Mouse (Mus musculus) left cerebral cortex, adult 18-20 months (tissue): Measurements from ENCODE around the gene 4930524B15Rik. TPM values are rescaled to one million over a fixed set of nuclear protein-coding genes. Genes with fewer than 3 reads are reported as not detected.
"Not testable (repeated sequence)": the region's sequence is repeated elsewhere in the genome, so short reads cannot be mapped to it uniquely, and the experiment has no call there.

Experiments used
- DNase-seq, 2 experiments: peaks; one replicate each; pipeline ENCODE4 v3.0.0; 2021 to 2022; ENCODE audit warnings: low spot score in 2 of 2, mixed read lengths in 1 of 2
- total RNA-seq, 2 experiments: library from RNA; stranded (reverse); gene quantifications; 2 replicates each; pipeline ENCODE4 v1.2.3; 2021

4930524B15Rik gene
- total RNA-seq, 2 experiments from 2014 or later = 0.19 to 0.21 TPM

DNA sequence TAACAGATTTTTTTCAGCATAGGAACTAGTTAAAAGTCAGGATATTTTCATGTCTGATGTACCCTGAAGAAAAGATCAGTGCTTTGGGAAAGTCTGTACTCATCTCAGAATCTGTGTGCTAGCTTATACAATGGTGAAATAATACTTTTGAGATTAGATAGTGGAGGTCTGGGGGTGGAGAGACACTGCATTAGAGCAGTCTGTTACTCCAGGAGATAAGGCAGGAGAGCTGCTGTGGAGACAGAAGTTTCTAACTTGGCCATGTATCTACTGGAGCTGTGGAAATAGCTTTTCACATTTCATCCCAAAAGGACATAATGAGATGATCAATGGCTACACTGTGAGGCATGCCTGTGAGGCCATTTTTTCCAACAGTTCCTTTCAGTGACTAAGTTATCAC, 17.9 kb downstream of the 4930524B15Rik start:
- no peak for DNase-seq

DNA sequence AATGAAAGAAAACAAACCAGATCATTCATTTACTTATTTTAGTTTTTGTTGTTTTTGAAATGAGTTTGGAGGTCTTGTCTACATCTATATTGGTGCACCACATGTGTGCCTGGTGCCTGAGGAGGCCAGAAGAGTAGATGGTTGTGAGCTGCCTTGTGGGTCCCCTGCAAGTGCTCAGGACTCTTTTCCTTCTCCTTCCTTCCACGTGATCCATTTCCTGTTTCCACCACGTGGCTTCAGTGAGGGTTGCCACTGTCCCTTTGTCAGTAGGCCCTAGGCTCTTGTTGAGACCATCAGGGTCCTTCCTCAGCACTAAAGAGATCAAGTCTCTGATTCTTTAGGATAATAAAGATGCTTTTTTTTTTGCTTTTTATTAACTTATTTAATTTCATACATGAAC, 19.4 kb downstream of the 4930524B15Rik start:
- DNase-seq = no peak

DNA sequence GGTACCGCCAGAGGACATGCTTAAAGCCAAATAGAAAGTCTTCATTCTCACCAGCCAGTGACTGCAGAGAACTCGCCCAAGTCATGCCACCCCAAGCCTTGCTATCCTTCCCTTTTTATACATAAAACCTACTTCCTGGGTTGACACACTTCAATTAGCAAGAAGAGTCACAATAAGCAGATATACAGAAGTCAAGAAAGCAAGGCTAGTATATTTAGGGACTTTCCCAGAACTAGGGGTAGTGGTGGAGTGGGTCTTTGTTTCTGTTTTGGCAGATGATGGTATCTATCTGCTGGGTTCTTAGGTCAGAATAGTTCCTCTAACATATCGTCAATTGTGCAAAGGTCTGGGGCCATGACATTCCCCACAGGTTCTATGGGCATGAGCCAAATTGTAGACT, 27.1 kb downstream of the 4930524B15Rik start:
- DNase-seq = no peak

DNA sequence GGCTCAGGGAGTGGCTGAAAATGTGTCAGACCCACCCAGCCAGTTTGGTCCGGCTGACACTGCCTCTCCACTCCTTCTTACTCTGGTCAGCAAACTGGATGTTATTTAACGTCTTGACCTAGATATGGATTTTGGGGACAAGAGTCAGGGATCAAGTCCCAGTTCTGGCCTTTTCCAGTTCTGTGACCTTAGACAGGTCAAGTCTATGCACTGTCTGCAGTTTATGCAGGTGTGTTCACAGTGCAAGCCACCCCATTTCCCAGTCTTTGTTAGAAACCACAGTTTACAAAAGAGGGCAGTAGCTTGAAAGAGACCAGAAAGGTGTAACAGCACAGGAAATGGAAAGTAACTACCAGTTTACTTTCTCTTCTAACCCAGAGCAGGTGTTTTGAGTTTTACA, 34.3 kb downstream of the 4930524B15Rik start:
- DNase-seq = no peak

DNA sequence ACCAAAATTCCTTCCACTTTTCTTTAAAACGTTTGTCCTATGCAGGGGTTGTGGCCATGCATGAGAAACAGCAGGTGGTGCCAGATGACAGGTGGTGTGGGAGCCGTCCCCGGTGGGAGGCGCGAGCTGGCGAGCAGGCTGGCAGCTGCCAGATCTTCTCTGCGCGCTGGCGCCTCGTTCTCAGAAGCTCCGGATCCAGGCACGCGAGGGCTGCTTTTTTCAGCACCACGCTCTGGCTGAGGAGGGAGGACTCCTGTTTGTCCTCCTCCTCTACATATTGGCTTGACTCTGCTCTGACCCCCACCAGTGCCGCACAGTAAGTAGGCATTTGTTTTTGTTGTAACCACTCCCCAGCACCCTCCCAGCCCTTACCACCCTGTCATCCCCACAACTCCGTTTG, 34.9 kb downstream of the 4930524B15Rik start, which contains the start of gene Nsg2:
Gene Nsg2, plus strand, starts transcription at position 183 of the 400 bp plus-strand sequence.
- DNase-seq = peak; percentile 89 to 93

DNA sequence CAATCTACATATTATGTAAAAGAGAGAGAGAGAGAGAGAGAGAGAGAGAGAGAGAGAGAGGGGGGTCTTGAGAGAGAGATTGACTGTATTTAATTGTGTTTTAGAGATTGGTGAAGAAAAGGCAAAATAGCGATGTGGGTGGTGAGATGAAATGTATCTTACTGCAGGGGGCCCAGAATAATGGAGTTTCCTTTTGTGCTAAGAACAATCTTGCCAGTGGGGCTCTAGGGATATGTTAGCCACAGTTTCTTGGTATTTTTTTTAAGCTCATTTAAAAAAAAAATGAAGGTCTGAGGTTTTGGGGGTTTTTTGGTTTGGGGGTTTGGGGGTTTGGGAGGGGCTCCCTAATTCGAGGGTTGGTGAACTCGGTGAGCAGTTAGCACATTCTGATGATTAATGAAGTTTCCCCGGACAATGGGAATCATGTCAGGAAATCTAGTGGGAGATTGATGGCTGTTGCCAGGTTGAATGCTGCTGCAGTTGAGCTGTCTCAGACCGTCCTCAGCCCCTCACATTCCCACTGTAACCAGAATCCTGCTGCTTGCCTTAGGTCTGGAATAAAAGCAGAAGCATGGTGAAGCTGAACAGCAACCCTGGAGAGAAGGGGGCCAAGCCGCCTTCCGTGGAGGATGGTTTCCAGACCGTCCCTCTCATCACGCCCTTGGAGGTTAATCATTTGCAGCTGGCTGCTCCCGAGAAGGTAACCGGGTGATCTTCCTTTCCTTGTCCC, 36.0 kb downstream of the 4930524B15Rik start:
- DNase-seq = no peak

DNA sequence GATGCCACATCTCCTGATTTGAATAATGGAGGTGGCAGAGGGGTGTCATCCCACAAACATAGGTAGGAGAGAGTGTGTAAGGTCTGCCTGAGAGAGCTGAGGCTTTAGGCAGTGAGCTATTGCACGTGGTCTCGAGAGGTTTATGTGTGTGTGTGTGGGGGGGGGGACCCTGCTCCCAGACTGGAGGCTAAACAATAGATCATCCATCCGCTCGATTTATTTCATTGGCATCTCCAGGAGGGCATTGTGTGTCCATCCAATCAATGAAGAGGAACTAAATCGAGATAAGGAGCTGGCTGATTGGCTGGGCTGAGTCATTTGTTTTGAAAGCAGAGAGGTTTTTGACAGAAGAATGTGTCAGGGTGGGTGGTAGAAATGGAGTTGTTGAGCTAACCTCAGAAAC, 37.3 kb downstream of the 4930524B15Rik start:
- DNase-seq = peak in 1 of 2 experiments; percentile 50

DNA sequence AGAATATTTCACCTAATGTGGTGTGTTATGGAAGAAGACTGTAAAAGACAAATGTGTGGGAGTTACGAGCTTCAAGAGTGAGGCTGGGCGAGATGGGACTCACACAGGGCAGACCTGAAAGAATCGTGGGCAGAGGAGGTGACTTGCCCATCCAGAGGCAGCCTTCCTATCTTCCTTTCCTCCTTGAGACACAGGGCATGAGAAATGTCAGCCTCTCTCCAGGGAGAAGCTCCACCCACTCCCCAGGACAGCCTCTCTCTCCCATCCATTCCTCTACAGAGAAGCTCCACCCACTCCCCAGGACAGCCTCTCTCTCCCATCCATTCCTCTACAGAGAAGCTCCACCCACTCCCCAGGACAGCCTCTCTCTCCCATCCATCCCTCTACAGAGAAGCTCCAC, 42.7 kb downstream of the 4930524B15Rik start:
- not testable (repeated sequence) for DNase-seq

DNA sequence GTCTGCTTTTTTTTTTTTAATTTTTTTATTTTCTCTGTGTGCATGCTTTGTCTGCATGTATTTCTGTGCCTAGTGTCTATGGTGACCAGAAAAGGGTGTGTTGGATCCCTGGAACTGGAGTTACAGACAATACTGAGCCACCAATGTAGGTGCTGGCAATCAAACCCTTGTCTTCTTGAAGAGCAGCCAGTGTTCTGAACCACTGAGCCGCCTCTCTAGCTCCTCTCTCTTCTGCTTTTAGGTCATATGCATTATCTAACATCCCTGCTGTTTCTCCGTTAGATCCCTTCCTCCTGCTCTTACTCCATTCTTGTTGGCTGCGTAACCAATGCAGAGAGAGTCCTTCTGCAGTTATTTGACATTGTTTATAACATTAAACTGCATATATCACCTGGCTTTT, 43.5 kb downstream of the 4930524B15Rik start:
- no peak for DNase-seq

DNA sequence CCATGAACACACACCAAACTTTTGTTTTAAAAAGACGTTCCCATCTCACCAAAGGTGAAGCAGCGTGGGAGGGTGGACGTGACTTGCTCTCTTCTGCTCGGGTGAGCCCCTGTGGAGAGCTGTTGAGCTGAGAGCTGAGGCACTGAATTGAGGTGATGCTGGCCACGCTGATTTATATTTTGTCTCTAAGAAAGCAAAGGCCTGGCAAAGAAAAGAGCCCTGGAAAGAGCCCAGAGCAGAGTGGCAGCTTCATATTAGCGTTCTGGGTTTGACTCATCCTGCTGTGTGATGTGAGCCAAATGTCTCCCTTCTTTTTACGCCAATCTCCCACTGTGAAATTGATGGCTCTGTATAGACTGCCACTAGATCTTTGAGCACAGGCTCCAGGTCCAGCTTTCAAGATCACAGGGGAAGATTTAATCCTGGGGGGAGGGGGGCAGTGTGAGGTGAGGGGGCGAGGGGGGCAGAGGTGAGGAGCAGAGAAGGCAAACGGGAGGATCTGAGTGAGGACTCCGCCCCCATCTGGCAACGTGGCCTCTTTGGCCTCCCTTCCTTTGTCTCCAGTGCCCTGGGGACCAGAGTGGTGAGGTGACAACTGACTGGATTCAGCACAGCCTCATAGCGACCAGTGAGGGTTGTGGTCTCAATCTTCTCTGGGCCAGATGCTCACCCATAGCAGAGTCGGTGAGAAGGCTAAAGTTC, 44.7 kb downstream of the 4930524B15Rik start:
- DNase-seq = peak in 1 of 2 experiments; percentile 47

DNA sequence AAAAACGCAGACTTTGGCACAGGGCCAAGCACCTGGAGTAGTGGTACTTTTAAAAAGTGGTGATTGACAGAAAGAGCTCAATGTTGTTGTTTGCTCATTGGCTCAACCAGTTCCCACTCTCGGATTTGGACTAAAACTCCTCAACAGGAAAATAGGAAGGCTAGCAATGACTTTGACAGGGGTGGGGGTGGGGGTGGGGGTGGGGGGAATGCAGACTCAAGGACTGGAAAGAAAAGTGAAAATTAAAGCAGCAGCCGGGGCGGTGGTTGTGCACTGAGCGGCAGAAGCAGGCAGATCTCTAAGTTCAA, 45.2 kb downstream of the 4930524B15Rik start:
- DNase-seq = no peak

DNA sequence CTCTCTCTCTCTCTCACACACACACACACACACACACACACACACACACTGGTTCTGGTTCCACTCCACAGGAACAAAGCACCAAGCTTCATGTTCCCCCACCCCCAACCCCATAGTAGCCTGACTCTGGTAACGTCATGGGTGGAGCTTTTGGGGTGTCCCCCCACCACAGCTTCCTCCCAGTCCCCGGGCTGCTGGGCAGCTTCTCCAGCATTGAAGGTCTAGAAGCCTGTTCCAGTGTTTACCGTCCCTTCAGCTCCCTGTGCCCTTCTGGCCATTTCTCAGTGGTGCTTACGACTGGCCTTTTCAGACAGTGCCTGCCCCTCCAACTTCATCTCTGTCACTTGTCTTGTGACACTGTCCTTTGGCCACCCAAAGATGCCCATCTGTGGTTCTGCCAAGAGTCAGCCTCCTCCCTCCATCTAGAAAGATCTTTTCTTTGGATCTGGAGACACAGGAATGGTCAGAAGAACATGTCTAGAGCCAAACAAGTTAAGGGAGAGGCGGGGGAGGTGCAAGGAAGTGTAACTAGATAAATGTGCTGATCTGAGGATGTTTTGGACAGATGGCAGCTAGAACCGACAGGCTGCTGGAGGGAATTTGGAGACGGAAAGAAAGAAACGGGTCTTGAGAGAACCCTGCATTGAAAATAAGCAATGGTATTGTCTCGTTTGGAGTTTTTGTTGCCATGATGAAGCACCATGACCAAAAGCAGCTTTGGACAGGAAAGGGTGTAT, 46.6 kb downstream of the 4930524B15Rik start:
- DNase-seq = peak; percentile 59 to 69

DNA sequence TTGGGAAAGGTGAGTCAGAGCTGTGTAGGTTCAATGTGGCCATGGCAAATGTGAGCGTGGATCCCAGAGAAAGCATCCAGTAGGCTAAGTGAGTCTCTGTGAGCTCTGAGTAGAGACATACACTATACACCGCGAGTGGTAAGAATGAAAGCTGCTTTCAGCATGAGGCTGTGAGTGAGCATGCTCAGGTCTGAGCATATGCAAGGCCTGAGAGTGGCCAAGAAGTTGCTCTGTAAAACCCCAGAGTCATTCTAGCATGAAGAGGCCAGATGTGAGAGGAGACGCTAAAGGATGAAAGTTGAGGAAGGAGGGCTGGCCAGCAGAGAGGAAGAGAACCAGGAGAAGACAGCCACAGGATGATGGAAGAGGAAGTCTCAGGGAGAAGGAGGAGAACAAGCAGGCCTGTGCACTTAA, 47.6 kb downstream of the 4930524B15Rik start:
- DNase-seq = no peak

DNA sequence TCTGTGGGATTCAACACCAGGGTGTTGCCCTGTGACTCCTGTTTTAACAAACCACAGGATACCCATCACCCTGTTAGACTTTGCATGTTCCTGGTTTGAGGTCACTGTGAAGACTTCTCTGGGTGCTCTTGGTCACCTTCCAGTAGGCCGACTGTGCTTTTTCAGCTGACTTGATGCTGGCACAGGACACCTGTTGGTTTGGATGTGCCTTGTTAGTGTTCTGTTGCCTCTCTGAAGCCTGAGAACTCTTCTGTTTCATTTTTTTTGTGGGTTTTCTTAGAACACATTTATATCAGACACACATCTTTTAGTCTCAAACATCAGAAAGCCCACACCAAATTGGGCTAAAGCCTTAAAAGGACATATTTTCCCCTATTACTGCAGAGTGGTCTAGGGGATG, 48.2 kb downstream of the 4930524B15Rik start:
- no peak for DNase-seq

DNA sequence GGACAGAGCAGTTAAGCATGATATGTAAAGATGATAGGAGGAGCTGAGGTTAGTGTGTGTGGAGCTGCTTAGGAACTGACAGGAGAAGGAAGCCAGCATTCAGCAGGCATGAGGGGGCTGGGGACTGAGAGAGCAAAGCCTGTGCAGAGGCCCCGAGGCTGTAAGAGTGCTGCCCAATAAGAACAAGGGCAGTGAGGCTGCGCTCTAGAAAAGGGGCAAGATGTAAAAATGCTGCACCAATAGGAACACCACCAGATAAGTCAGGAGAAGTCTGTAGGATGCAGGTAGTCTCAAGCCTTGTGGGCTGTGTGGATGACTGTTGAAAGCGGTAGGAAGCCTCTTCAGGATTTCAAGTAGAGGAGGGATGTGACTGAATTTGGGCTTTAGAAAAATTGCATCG, 52.8 kb downstream of the 4930524B15Rik start:
- DNase-seq = no peak

DNA sequence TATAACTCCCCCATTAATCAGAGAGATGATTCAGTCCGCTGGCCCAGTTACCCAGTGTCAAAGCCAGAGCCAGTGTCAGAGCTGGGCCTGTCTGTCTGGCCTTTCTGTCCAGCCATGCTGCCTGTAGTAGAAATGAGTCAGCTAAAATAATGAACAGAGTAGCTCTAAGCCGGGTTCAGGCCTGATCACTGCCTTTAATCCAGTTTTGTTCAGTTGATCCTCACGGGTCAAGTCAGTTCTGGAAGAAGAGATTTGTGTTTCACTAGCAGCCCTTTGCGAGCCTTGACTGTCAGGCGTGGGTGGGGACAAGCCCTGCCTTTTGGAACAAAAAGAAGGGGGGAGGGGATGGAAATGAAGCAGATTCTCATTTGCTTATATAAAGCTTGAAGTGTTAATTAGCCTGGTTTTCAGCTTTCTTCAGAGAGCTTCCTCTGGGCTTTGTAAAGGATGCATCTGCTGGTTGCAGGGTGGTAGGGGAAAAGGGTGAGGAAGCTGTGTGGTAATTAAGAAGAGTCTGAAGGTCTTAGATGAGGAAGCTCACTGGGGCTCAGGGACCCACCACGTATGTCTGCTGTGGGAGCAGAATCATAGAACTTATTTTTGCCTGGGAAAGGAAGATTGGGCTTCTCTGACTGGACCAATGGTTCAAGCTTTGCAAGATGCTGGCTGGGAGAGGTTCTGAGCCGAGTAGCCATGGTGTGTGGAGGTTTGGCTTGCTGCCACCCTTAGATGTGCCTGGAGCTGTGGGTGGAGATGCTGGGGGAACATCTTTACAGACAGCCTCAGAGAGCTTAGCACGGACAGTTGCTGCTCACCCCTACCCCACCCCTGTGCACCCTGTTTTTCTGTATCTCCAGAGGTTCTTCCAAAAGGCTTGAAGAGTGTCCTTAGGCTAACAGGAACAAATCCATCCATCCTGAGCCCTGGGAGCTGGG, 54.9 kb downstream of the 4930524B15Rik start:
- DNase-seq = no peak

DNA sequence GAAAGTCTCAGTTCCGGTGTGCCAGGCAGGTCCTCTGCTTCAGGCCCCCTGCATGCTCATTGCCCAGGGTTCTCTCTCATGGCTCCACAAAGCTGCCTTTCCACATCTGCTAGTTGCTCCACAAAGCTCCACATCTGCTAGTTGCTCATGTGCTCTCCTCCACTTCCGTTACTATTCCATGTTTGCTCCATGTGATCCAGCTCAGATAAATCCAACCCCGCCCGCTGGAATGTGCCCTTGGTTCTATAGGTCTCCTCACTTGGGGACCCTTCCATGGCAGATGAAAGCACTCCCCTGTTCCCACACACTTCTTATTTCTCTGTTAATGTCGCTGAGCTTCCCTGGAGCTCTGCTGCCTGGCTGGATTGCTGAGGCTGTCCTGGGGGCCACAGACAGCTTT, 61.2 kb downstream of the 4930524B15Rik start:
- no peak for DNase-seq

DNA sequence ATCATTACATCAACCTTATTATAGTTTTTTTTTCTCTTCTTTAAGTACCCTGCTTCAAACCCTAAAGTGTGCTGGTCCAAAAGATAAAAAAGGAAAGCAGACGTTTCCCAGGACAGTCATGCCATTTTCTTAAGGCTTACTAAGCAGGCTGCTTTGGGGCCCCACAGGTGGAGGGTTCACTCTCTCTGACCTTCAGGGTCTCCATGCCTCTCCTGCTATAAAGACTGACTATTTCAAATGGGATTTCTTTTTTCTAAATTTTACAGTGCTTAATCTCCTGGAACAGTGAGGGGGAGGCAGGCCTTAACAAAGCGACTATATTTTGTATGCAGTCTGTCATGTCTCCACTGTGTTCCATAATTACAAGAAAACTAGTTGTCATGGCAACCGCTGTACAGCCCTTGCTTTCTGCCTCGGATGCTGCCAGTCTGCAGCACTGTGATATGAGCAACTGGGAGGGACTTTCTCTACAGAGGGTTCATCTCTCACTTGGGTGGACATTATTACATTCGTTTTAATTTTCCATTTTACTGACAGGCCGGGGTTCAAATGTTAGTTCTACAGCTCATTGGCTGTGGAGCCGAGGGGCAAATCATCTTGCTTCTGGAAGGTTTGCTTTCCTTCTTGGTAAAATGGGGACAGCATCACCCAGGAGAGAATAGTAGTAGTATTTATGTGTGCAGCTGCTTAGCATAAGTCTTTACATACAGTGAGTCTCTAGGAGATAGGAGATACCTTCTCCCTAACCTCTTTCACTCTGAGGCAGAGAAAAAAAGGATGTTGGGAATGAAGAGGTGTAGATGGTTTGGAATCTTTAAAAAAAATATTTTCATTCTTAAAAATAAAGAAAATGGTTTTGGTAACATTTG, 62.3 kb downstream of the 4930524B15Rik start:
- no peak for DNase-seq

DNA sequence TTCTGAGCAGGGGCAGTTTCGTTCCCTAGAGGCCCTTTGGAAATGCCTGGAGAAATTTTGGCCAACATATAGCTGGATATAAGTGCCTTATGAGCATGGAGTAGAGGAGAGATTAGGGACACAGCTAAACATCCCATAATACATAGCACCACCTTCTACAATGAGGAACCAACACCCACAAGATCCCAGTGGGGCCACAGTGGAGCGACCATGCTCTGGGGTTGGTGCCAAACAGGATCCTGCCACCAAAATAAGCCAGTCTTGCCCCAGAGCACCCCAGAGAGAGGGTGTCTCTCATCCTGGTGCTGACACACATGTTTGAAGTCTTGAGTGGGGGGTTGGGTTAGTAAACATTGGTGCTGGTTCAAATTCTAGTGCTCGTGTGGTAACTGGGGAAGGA, 63.2 kb downstream of the 4930524B15Rik start:
- DNase-seq = no peak
